Mouse (Mus musculus): ENCODE measurements around the gene Dnah1.
A peak's percentile ranks its signal among the peaks of the same experiment; 100 is the strongest.

Dnah1 gene

GRCm38 (mm10) chr14:31268301-31269001 lies 55.2 kb downstream of the Dnah1 start:
- DNase-seq (ENCODE audit: low read depth, low spot score): no peak
- Histone ChIP-seq H3K27me3 (ENCODE audit: control insufficient read depth, insufficient read depth, low read length, poor library complexity, severe bottlenecking) (no peaks in the 10 kb centered on the region), H3K36me3 (ENCODE audit: control insufficient read depth, insufficient read depth, low read length, poor library complexity, severe bottlenecking) (no peaks in the 10 kb centered on the region)

GRCm38 (mm10) chr14:31267649-31268048 lies 56.0 kb downstream of the Dnah1 start:
- no peak for DNase-seq (ENCODE audit: low read depth, low spot score)
- no peaks in the 10 kb centered on the region for H3K36me3 ChIP-seq (ENCODE audit: control insufficient read depth, insufficient read depth, low read length, poor library complexity, severe bottlenecking)
- H3K27me3 ChIP-seq (ENCODE audit: control insufficient read depth, insufficient read depth, low read length, poor library complexity, severe bottlenecking): no peaks in the 10 kb centered on the region

- no peak for DNase-seq (ENCODE audit: low read depth, low spot score)
- peaks cover 19% of the 10 kb centered on the region for H3K36me3 ChIP-seq (ENCODE audit: control insufficient read depth, insufficient read depth, low read length, poor library complexity, severe bottlenecking)
- H3K27me3 ChIP-seq (ENCODE audit: control insufficient read depth, insufficient read depth, low read length, poor library complexity, severe bottlenecking): no peaks in the 10 kb centered on the region
Observed at GRCm38 (mm10) chr14:31260932-31261331, 62.8 kb downstream of the Dnah1 start.

GRCm38 (mm10) chr14:31260374-31260773 lies 63.3 kb downstream of the Dnah1 start:
- no peak for DNase-seq (ENCODE audit: low read depth, low spot score)
- Histone ChIP-seq H3K36me3 (ENCODE audit: control insufficient read depth, insufficient read depth, low read length, poor library complexity, severe bottlenecking) (peaks cover 19% of the 10 kb centered on the region), H3K27me3 (ENCODE audit: control insufficient read depth, insufficient read depth, low read length, poor library complexity, severe bottlenecking) (no peaks in the 10 kb centered on the region)

GRCm38 (mm10) chr14:31258476-31259050 lies 65.1 kb downstream of the Dnah1 start:
- no peaks in the 10 kb centered on the region for H3K27me3 ChIP-seq (ENCODE audit: control insufficient read depth, insufficient read depth, low read length, poor library complexity, severe bottlenecking)
- no peak for DNase-seq (ENCODE audit: low read depth, low spot score)
- peaks cover 23% of the 10 kb centered on the region for H3K36me3 ChIP-seq (ENCODE audit: control insufficient read depth, insufficient read depth, low read length, poor library complexity, severe bottlenecking)

- H3K36me3 ChIP-seq (ENCODE audit: control insufficient read depth, insufficient read depth, low read length, poor library complexity, severe bottlenecking): peaks cover 16% of the 10 kb centered on the region
- H3K27me3 ChIP-seq (ENCODE audit: control insufficient read depth, insufficient read depth, low read length, poor library complexity, severe bottlenecking): no peaks in the 10 kb centered on the region
- no peak for DNase-seq (ENCODE audit: low read depth, low spot score)
Observed at GRCm38 (mm10) chr14:31252091-31252490, 71.6 kb downstream of the Dnah1 start.

GRCm38 (mm10) chr14:31251626-31252025 lies 72.1 kb downstream of the Dnah1 start:
- no peak for DNase-seq (ENCODE audit: low read depth, low spot score)
- no peaks in the 10 kb centered on the region for H3K27me3 ChIP-seq (ENCODE audit: control insufficient read depth, insufficient read depth, low read length, poor library complexity, severe bottlenecking)
- H3K36me3 ChIP-seq (ENCODE audit: control insufficient read depth, insufficient read depth, low read length, poor library complexity, severe bottlenecking): peaks cover 12% of the 10 kb centered on the region

- Histone ChIP-seq H3K36me3 (ENCODE audit: control insufficient read depth, insufficient read depth, low read length, poor library complexity, severe bottlenecking) (peaks cover 7% of the 10 kb centered on the region), H3K27me3 (ENCODE audit: control insufficient read depth, insufficient read depth, low read length, poor library complexity, severe bottlenecking) (no peaks in the 10 kb centered on the region)
- DNase-seq (ENCODE audit: low read depth, low spot score): peak; percentile 96
Observed at GRCm38 (mm10) chr14:31251084-31251604, 72.6 kb downstream of the Dnah1 start, which contains the start of the genes Phf7 and Bap1. Gene Phf7 (minus strand): TSS chr14:31251317. Gene Bap1 (plus strand): TSS chr14:31251450.

GRCm38 (mm10) chr14:31250222-31251083 lies 73.2 kb downstream of the Dnah1 start:
- no peak for DNase-seq (ENCODE audit: low read depth, low spot score)
- Histone ChIP-seq H3K27me3 (ENCODE audit: control insufficient read depth, insufficient read depth, low read length, poor library complexity, severe bottlenecking) (no peaks in the 10 kb centered on the region), H3K36me3 (ENCODE audit: control insufficient read depth, insufficient read depth, low read length, poor library complexity, severe bottlenecking) (peaks cover 5% of the 10 kb centered on the region)

GRCm38 (mm10) chr14:31248396-31248795 lies 75.3 kb downstream of the Dnah1 start:
- DNase-seq (ENCODE audit: low read depth, low spot score): no peak
- peaks cover 2% of the 10 kb centered on the region; the same call in 1 of the 2 replicates for H3K36me3 ChIP-seq (ENCODE audit: control insufficient read depth, insufficient read depth, low read length, poor library complexity, severe bottlenecking)
- H3K27me3 ChIP-seq (ENCODE audit: control insufficient read depth, insufficient read depth, low read length, poor library complexity, severe bottlenecking): no peaks in the 10 kb centered on the region

- no peak for DNase-seq (ENCODE audit: low read depth, low spot score)
- H3K27me3 ChIP-seq (ENCODE audit: control insufficient read depth, insufficient read depth, low read length, poor library complexity, severe bottlenecking): no peaks in the 10 kb centered on the region
- no peaks in the 10 kb centered on the region for H3K36me3 ChIP-seq (ENCODE audit: control insufficient read depth, insufficient read depth, low read length, poor library complexity, severe bottlenecking)
Observed at GRCm38 (mm10) chr14:31245946-31246345, 77.8 kb downstream of the Dnah1 start.

- Histone ChIP-seq H3K36me3 (ENCODE audit: control insufficient read depth, insufficient read depth, low read length, poor library complexity, severe bottlenecking) (peaks cover 4% of the 10 kb centered on the region; the same call in 1 of the 2 replicates), H3K27me3 (ENCODE audit: control insufficient read depth, insufficient read depth, low read length, poor library complexity, severe bottlenecking) (no peaks in the 10 kb centered on the region)
- DNase-seq (ENCODE audit: low read depth, low spot score): no peak
Observed at GRCm38 (mm10) chr14:31244777-31245176, 78.9 kb downstream of the Dnah1 start.

- H3K36me3 ChIP-seq (ENCODE audit: control insufficient read depth, insufficient read depth, low read length, poor library complexity, severe bottlenecking): peaks cover 4% of the 10 kb centered on the region; the same call in 1 of the 2 replicates
- DNase-seq (ENCODE audit: low read depth, low spot score): no peak
- no peaks in the 10 kb centered on the region for H3K27me3 ChIP-seq (ENCODE audit: control insufficient read depth, insufficient read depth, low read length, poor library complexity, severe bottlenecking)
Observed at GRCm38 (mm10) chr14:31240528-31240927, 83.2 kb downstream of the Dnah1 start.

GRCm38 (mm10) chr14:31237101-31237882 lies 86.4 kb downstream of the Dnah1 start:
- H3K27me3 ChIP-seq (ENCODE audit: control insufficient read depth, insufficient read depth, low read length, poor library complexity, severe bottlenecking): no peaks in the 10 kb centered on the region
- H3K36me3 ChIP-seq (ENCODE audit: control insufficient read depth, insufficient read depth, low read length, poor library complexity, severe bottlenecking): peaks cover 4% of the 10 kb centered on the region; the same call in 1 of the 2 replicates
- DNase-seq (ENCODE audit: low read depth, low spot score): no peak

Measured in splenic B cell, adult 2 months (primary cell).